Mouse (Mus musculus) limb, embryonic 15.5 days (tissue): ENCODE measurements at regions not wholly inside any gene's neighbourhood (a gene's known extent, or its start where the extent isn't known, plus 50 kb on each side); places are given as distances from the start of the nearest gene placed in this dataset.
"Not testable (repeated sequence)": the region's sequence is repeated elsewhere in the genome, so short reads cannot be mapped to it uniquely, and the experiment has no call there.

ENCODE experiments used
- ATAC-seq: fragments of 200-750 bp; cut with Nextera tagmentation; 2 replicates; pipeline ENCODE4 v1.8.0; 2017; ENCODE audit warnings: low read depth, moderate TSS enrichment; ENCODE audit not compliant: insufficient number of reproducible peaks, low FRiP score, low TSS enrichment
- H3K27ac ChIP-seq: fragments of 300-500 bp; sonication (generic); 2 replicates; pipeline ENCODE4 v1.5.1; 2015; ENCODE audit warnings: moderate library complexity, mild to moderate bottlenecking, inconsistent platforms
- H3K27me3 ChIP-seq: fragments of 300-500 bp; sonication (generic); 2 replicates; pipeline ENCODE4 v1.6.1; 2015; ENCODE audit warnings: inconsistent platforms
- H3K36me3 ChIP-seq: fragments of 300-500 bp; sonication (generic); 2 replicates; pipeline ENCODE4 v1.6.1; 2015; ENCODE audit warnings: inconsistent platforms
- H3K4me1 ChIP-seq: fragments of 300-500 bp; sonication (generic); 2 replicates; pipeline ENCODE4 v1.6.1; 2015; ENCODE audit warnings: inconsistent platforms
- H3K4me2 ChIP-seq: fragments of 300-500 bp; sonication (generic); 2 replicates; pipeline ENCODE4 v1.6.1; 2015; ENCODE audit warnings: mild to moderate bottlenecking, inconsistent platforms
- H3K4me3 ChIP-seq: fragments of 300-500 bp; sonication (generic); 2 replicates; pipeline ENCODE4 v1.5.1; 2015; ENCODE audit warnings: mild to moderate bottlenecking, inconsistent platforms
- H3K9ac ChIP-seq: fragments of 300-500 bp; sonication (generic); 2 replicates; pipeline ENCODE4 v1.6.1; 2015; ENCODE audit warnings: inconsistent platforms
- H3K9me3 ChIP-seq: fragments of 300-500 bp; sonication (generic); 2 replicates; pipeline ENCODE4 v1.6.1; 2016; ENCODE audit warnings: inconsistent platforms
- WGBS: fragments of 180-500 bp; shearing (Covaris S2); methylation state at CpG from one replicate; pipeline ENCODE4 v1.1.7; 2015; 5-methylcytosine and 5-hydroxymethylcytosine counted together

DNA sequence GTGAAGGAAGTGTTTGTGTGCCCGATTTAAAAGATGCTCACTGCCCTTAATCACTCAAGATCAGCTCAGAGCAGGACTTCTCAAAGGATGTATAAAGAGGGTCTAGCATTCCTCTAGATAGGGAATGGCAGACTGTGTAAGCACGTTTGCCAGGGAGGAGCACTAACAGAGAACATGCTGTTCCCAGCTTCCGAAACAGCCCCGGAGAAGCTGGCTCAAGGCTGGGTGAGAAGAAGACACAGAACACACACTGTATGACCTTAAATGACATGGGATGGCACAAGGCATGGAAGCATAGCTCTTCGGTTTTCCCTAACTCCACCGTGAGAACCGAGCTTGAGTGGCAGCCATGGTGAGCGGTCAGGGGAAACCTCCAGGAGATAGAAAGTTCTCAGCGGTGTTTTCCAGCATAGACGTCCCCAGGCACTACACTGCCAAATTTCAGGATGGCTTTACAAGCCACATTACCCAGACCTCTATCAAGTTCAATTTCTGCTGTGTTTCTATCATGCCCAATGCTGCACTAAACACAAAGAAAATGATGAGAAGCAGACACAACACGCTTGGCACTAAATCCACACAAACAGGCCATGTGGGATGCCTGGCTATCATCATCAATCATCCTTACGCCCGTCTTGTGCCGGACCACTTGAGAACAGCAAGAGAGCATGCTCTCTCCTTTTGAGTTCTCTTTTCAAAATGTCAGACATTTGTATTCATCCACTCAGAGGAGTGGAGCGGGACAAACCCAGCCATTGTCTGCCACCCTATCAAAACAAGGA lies 172.0 kb upstream of the Six2 start:
- ATAC-seq, result no peak
- Histone ChIP-seq H3K9ac (no peak overlapping the region), H3K4me3 (no peak overlapping the region), H3K27me3 (peaks cover 10% of the 10 kb centered on the region; the same call in 1 of the 2 replicates), H3K36me3 (no peaks in the 10 kb centered on the region), H3K9me3 (no peaks in the 10 kb centered on the region), H3K4me1 (peaks cover 14% of the 10 kb centered on the region; the same call in 1 of the 2 replicates), H3K4me2 (no peak overlapping the region), H3K27ac (no peak overlapping the region)
- 78% methylated on average over 15 of the region's 15 CpGs for WGBS

DNA sequence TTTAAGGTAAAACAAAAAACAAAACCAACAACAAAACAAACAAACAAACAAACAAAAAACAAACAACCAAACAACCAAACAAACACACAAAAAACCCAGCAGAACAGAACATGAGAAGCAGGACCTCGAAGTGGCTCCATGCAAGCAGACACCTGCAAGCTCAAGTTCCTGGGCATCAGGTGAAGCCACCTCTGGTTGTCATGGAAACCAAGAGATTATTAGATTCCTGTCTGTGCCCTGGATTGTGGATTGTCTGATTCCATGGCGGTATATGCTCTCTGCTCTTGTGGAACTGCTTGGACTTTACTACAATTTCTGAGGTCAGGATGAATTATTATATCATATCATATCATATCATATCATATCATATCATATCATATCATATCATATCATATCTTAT lies 170.4 kb upstream of the Six2 start:
- Histone ChIP-seq H3K27me3 (0 out of 2 replicates have a peak, but pooled peaks cover 4% of the 10 kb centered on the region), H3K4me1 (peaks cover 14% of the 10 kb centered on the region; the same call in 1 of the 2 replicates), H3K9ac (no peak overlapping the region), H3K27ac (no peak overlapping the region), H3K4me3 (no peak overlapping the region), H3K9me3 (no peaks in the 10 kb centered on the region), H3K4me2 (no peak overlapping the region), H3K36me3 (no peaks in the 10 kb centered on the region)
- 78% methylated on average over 2 of the region's 2 CpGs for WGBS
- no peak for ATAC-seq

DNA sequence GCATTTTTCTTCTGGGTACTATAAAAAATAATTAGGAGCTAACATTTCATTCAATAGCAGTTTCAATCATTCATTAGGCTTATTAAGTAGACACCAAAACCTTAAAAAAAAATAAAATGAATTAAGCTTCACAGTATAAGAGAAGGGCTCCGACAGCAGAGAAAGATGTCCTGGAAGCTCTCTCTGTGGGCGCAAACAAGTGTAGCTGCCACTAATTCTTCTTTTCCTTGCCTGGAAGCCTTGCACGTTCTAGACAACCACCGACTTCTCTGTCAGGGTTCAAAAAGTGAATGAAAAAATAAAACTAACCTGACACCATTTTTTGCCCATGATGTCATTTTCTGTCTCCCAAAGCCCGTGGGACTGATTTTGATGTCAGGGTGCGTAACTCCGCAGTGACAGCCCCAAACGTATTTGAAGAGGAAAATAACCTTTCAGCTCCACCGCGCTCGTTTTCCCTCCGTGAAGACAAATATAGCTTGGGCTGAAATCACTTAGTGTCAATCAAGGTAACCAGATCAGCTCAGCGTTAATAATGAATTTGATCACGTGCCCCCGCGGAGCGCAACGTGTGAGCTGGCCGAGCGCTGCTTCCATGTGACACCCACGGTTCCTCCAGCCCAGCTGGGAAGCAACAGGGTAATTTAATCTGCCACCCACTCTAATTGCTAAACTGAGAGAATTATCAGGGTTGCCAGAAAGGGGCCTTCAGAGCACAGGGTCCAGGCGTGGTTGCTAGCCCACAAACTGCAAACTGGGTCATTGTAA lies 169.8 kb upstream of the Six2 start:
- H3K27me3 ChIP-seq, result 0 out of 2 replicates have a peak, but pooled peaks cover 4% of the 10 kb centered on the region
- no peak overlapping the region for H3K4me3 ChIP-seq
- no peak for ATAC-seq
- H3K9ac ChIP-seq, result no peak overlapping the region
- WGBS, result 24% methylated on average over 22 of the region's 22 CpGs
- no peaks in the 10 kb centered on the region for H3K36me3 ChIP-seq
- no peaks in the 10 kb centered on the region for H3K9me3 ChIP-seq
- no peak overlapping the region for H3K27ac ChIP-seq
- peaks cover 14% of the 10 kb centered on the region; the same call in 1 of the 2 replicates for H3K4me1 ChIP-seq
- H3K4me2 ChIP-seq, result peak overlapping the region; percentile 10; the same call in 1 of the 2 replicates

DNA sequence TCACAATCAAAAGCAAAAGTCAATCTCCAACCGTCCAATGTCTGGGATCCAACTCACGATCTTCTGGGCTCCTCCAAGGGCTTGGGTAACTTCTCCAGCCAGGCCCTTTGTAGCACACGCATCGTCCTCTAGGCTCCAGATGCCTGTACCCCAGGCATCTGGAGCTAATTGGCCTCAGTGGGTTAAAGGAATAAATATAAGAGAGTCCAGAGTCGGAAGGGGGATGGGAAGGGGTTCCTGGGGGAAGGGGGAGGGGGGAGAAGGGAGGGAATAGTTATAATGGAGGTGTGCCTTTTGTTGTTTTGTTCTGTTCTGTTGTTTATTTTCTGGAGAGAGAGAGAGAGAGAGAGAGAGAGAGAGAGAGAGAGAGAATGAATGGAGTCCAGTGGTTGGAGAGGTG lies 168.8 kb upstream of the Six2 start:
- not testable (repeated sequence) for H3K9me3 ChIP-seq, H3K9ac ChIP-seq, H3K4me3 ChIP-seq, H3K36me3 ChIP-seq, H3K27me3 ChIP-seq, H3K4me2 ChIP-seq, ATAC-seq, H3K27ac ChIP-seq
- 11% methylated on average over 4 of the region's 5 CpGs for WGBS
- peaks cover 13% of the 10 kb centered on the region; the same call in 1 of the 2 replicates for H3K4me1 ChIP-seq

DNA sequence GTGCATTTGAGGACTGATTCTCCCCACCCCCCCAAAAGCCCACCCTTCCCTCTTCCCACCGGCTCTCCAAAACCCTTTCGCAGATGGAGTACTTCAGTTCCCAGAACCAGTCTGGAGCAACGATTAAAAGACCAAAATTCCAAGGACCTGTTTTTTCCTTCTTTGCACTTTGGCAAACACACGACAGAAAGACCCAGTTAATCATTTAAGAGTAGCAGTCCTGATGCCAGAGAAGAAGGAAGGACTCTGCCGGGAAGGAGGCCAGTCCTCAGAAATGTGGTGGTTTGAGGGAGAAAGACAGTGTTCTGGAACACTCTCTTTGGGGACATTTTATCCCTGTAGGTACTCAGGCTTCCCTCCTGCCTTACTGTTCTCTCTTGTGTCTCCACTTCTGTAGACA lies 165.1 kb upstream of the Six2 start:
- WGBS, result 43% methylated on average over 5 of the region's 5 CpGs
- no peak overlapping the region for H3K4me2 ChIP-seq

DNA sequence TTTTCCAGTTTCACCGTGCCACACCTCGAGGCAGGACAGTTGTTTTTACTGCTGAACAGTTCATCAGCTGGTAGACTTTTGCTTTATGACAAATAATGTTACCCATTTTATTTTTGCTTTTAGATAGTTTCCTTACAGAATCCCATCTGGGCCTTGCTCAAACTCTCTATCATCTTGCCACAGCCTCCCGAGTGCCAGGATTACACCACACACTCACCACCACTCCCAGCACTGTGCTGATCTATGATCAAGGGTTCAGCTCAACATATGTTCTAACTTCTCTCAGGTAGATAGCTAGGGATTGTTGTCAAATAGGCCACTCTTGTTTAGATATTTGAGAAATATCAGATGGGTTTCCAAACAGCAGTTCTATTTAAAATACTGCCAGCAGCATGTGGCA lies 160.5 kb upstream of the Six2 start:
- no peak overlapping the region for H3K4me2 ChIP-seq
- H3K4me3 ChIP-seq, result no peak overlapping the region
- H3K9ac ChIP-seq, result no peak overlapping the region
- no peak for ATAC-seq
- 0 out of 2 replicates have a peak, but pooled peaks cover 2% of the 10 kb centered on the region for H3K27me3 ChIP-seq
- H3K27ac ChIP-seq, result no peak overlapping the region
- H3K36me3 ChIP-seq, result no peaks in the 10 kb centered on the region
- peaks cover 8% of the 10 kb centered on the region; the same call in 1 of the 2 replicates for H3K4me1 ChIP-seq
- H3K9me3 ChIP-seq, result no peaks in the 10 kb centered on the region
- 91% methylated on average over 3 of the region's 3 CpGs for WGBS

More for the DNA sequence above, 165.1 kb upstream of the Six2 start:
- Histone ChIP-seq H3K27me3 (no peaks in the 10 kb centered on the region), H3K4me3 (no peak overlapping the region), H3K9me3 (no peaks in the 10 kb centered on the region), H3K36me3 (no peaks in the 10 kb centered on the region), H3K27ac (0 out of 2 replicates have a peak overlapping the region, but pooled peaks have one; percentile 33), H3K4me1 (peaks cover 3% of the 10 kb centered on the region; the same call in 1 of the 2 replicates), H3K9ac (no peak overlapping the region)
- ATAC-seq, result no peak

DNA sequence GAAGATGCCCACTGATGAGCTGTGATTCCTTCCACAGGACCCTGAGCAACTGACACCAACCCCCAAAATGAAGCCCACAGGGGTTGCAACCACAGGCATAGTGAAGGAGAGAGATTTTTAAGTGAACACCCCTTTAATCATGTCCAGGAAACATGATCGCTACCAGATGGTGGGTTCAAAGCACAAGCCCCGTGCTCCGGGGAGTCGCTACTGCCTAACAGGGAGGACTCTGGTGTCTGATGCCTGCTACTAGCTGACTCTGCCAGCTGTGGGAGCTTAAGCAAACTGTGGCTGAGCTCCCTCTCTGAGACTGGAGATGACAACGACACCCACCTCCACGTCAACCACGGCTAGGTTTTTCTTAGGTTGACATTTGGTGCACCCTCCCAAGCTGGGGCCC lies 159.7 kb upstream of the Six2 start:
- Histone ChIP-seq H3K9me3 (no peaks in the 10 kb centered on the region), H3K27me3 (0 out of 2 replicates have a peak, but pooled peaks cover 2% of the 10 kb centered on the region), H3K4me2 (no peak overlapping the region), H3K27ac (no peak overlapping the region), H3K9ac (no peak overlapping the region), H3K4me3 (no peak overlapping the region), H3K36me3 (no peaks in the 10 kb centered on the region), H3K4me1 (peaks cover 8% of the 10 kb centered on the region; the same call in 1 of the 2 replicates)
- no peak for ATAC-seq
- 18% methylated on average over 7 of the region's 7 CpGs for WGBS

DNA sequence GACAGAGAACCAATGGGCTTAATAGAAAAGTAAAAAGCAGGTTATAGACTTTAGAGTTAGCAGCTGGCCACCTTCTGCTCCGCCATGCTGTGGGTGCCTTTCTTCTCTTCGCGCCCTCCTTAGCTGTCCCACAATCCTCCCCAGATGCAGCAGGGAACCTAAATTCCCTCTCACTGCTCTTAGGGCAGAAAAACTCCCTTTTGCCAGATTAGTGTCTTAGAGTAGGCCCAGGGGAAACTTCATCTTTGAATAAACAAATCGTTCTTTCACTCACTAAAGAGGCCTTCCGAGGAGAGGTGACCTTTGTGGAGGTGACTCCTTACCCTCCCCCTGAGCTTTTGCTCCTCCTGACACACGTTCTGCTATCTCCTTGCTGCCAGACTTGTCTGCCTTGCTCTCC lies 157.0 kb upstream of the Six2 start:
- peaks cover 8% of the 10 kb centered on the region; the same call in 1 of the 2 replicates for H3K4me1 ChIP-seq
- no peaks in the 10 kb centered on the region for H3K36me3 ChIP-seq
- no peak overlapping the region for H3K27ac ChIP-seq
- H3K4me2 ChIP-seq, result no peak overlapping the region
- no peaks in the 10 kb centered on the region for H3K9me3 ChIP-seq
- no peak for ATAC-seq
- no peak overlapping the region for H3K4me3 ChIP-seq
- WGBS, result 68% methylated on average over 6 of the region's 6 CpGs
- H3K27me3 ChIP-seq, result 0 out of 2 replicates have a peak, but pooled peaks cover 2% of the 10 kb centered on the region
- no peak overlapping the region for H3K9ac ChIP-seq

DNA sequence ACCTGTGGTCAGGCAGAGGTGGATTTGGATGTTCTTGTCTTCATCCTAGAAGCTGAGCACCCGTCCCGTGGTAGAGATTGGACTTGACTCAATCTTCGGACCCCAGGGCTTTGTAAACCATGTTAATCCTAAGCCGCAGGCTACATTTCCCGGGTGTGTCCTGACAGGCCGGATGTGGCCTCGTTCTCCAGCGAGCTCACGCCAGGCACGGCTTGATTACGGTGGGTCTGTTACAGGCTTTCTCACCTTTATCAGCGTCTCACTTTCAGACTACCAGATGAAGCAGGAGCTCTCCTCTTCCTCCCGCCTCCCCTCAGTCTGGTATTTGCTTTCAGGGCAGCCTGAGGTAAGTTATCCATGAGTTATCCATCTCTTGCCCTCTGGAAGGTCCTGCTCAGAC lies 156.4 kb upstream of the Six2 start:
- no peak overlapping the region for H3K4me2 ChIP-seq
- 81% methylated on average over 13 of the region's 13 CpGs for WGBS
- H3K4me3 ChIP-seq, result no peak overlapping the region
- no peak overlapping the region for H3K9ac ChIP-seq
- no peak for ATAC-seq
- no peaks in the 10 kb centered on the region for H3K9me3 ChIP-seq
- H3K27ac ChIP-seq, result no peak overlapping the region
- H3K36me3 ChIP-seq, result no peaks in the 10 kb centered on the region
- H3K27me3 ChIP-seq, result 0 out of 2 replicates have a peak, but pooled peaks cover 2% of the 10 kb centered on the region
- peaks cover 8% of the 10 kb centered on the region; the same call in 1 of the 2 replicates for H3K4me1 ChIP-seq

DNA sequence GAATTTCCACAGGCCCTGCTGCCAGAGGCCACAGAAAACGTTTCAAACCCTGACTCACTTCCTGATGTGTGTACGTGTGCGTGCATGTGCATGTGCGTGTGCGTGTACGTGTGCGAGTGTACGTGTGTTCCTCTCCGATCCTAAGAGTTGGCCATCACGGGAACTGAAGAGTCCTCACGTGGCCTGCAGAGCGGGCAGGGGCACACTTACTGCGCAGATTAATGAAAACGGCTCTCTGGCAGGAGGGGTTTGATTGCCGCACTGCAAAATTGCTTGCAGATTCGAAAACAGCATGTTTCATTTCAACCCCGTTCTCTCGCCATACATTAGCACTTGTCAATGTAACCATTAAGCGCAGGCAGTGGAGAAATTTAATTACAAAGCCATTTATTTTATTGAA lies 135.0 kb upstream of the Six2 start:
- ATAC-seq, result no peak
- WGBS, result 37% methylated on average over 19 of the region's 19 CpGs
- no peak overlapping the region for H3K9ac ChIP-seq
- no peak overlapping the region for H3K27ac ChIP-seq
- H3K9me3 ChIP-seq, result no peaks in the 10 kb centered on the region
- H3K4me3 ChIP-seq, result peak overlapping the region; percentile 14; the same call in 1 of the 2 replicates
- H3K4me1 ChIP-seq, result peaks cover 25% of the 10 kb centered on the region
- H3K4me2 ChIP-seq, result peak overlapping the region; percentile 36
- H3K36me3 ChIP-seq, result no peaks in the 10 kb centered on the region
- H3K27me3 ChIP-seq, result no peaks in the 10 kb centered on the region

DNA sequence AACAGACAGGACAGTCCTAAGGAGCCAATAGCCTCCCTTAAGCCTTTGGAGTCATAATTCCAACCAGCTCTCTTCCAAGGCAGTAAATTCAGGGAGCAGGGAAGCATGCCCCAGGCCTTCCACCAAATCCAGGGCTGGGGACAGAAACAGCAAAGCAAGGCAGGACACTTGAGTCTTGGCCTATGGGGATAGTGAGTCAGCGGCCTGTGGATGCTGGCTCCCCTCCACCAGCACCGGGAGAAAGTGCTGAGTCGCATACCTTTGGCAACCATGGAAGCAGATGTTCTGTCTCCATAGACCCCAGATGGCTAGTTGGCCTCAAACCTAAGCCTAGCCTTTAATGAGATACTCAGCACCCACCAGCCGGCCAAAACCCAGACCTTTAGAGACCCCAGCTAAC lies 133.8 kb upstream of the Six2 start:
- H3K9ac ChIP-seq, result no peak overlapping the region
- no peaks in the 10 kb centered on the region for H3K9me3 ChIP-seq
- no peak for ATAC-seq
- H3K36me3 ChIP-seq, result no peaks in the 10 kb centered on the region
- 49% methylated on average over 4 of the region's 4 CpGs for WGBS
- H3K27ac ChIP-seq, result no peak overlapping the region
- H3K4me3 ChIP-seq, result no peak overlapping the region
- peaks cover 30% of the 10 kb centered on the region for H3K4me1 ChIP-seq
- no peaks in the 10 kb centered on the region for H3K27me3 ChIP-seq
- H3K4me2 ChIP-seq, result no peak overlapping the region
